Mouse (Mus musculus): Measurements from ENCODE around the gene Mat2a.

Mat2a gene

GRCm38 (mm10) chr6:72415964-72416772 lies 23.2 kb downstream of the Mat2a start:
- DNase-seq (ENCODE audit: low spot score), result no peak

GRCm38 (mm10) chr6:72415181-72415580 lies 24.2 kb downstream of the Mat2a start:
- DNase-seq (ENCODE audit: low spot score), result no peak

- peak; percentile 87 for DNase-seq (ENCODE audit: low spot score)
Measured at GRCm38 (mm10) chr6:72414076-72414756, 25.1 kb downstream of the Mat2a start, which contains the start of gene Ggcx. Gene Ggcx, plus strand, starts transcription at chr6:72414308.

- DNase-seq (ENCODE audit: low spot score), result no peak
Measured at GRCm38 (mm10) chr6:72410518-72410917, 28.8 kb downstream of the Mat2a start.

- no peak for DNase-seq (ENCODE audit: low spot score)
Measured at GRCm38 (mm10) chr6:72410003-72410402, 29.4 kb downstream of the Mat2a start.

- DNase-seq (ENCODE audit: low spot score), result peak; percentile 54
Measured at GRCm38 (mm10) chr6:72409567-72409966, 29.8 kb downstream of the Mat2a start.

GRCm38 (mm10) chr6:72407119-72407518 lies 32.2 kb downstream of the Mat2a start:
- DNase-seq (ENCODE audit: low spot score), result peak; percentile 87

- no peak for DNase-seq (ENCODE audit: low spot score)
Measured at GRCm38 (mm10) chr6:72405356-72405755, 34.0 kb downstream of the Mat2a start.

GRCm38 (mm10) chr6:72401875-72402274 lies 37.5 kb downstream of the Mat2a start:
- DNase-seq (ENCODE audit: low spot score), result peak; percentile 62

GRCm38 (mm10) chr6:72399967-72400366 lies 39.4 kb downstream of the Mat2a start:
- DNase-seq (ENCODE audit: low spot score), result no peak

GRCm38 (mm10) chr6:72396837-72397251 lies 42.5 kb downstream of the Mat2a start:
- no peak for DNase-seq (ENCODE audit: low spot score)

- no peak for DNase-seq (ENCODE audit: low spot score)
Measured at GRCm38 (mm10) chr6:72392341-72392740, 47.0 kb downstream of the Mat2a start.

- peak; percentile 51 for DNase-seq (ENCODE audit: low spot score)
Measured at GRCm38 (mm10) chr6:72390795-72391521, 48.4 kb downstream of the Mat2a start.

GRCm38 (mm10) chr6:72389941-72390771 lies 49.2 kb downstream of the Mat2a start, which contains the start of gene Vamp8:
Gene Vamp8, minus strand, starts transcription at chr6:72390703.
- DNase-seq (ENCODE audit: low spot score), result peak; percentile 69

GRCm38 (mm10) chr6:72389471-72389940 lies 49.9 kb downstream of the Mat2a start:
- DNase-seq (ENCODE audit: low spot score), result no peak

GRCm38 (mm10) chr6:72388791-72389329 lies 50.5 kb downstream of the Mat2a start:
- DNase-seq (ENCODE audit: low spot score), result no peak

GRCm38 (mm10) chr6:72388266-72388665 lies 51.1 kb downstream of the Mat2a start:
- DNase-seq (ENCODE audit: low spot score), result no peak

- no peak for DNase-seq (ENCODE audit: low spot score)
Measured at GRCm38 (mm10) chr6:72387816-72388215, 51.5 kb downstream of the Mat2a start.

GRCm38 (mm10) chr6:72386561-72386960 lies 52.8 kb downstream of the Mat2a start:
- DNase-seq (ENCODE audit: low spot score), result no peak

- no peak for DNase-seq (ENCODE audit: low spot score)
Measured at GRCm38 (mm10) chr6:72385258-72385657, 54.1 kb downstream of the Mat2a start.

- no peak for DNase-seq (ENCODE audit: low spot score)
Measured at GRCm38 (mm10) chr6:72383952-72384351, 55.4 kb downstream of the Mat2a start.

All from spleen, adult 12 weeks (tissue).